Mouse (Mus musculus) Muller cell, postnatal 12 days (primary cell): ENCODE measurements around the gene March11.
A peak's percentile ranks its signal among the peaks of the same experiment; 100 is the strongest.

Source experiments
- DNase-seq: peaks from one replicate; pipeline ENCODE4 v3.0.0-alpha.2; 2015; ENCODE audit errors: inconsistent ontology term

Gene March11

GRCm38 (mm10) chr15:26374232-26374631 is 65.4 kb downstream of the March11 start:
- peak; percentile 50 for DNase-seq

DNA sequence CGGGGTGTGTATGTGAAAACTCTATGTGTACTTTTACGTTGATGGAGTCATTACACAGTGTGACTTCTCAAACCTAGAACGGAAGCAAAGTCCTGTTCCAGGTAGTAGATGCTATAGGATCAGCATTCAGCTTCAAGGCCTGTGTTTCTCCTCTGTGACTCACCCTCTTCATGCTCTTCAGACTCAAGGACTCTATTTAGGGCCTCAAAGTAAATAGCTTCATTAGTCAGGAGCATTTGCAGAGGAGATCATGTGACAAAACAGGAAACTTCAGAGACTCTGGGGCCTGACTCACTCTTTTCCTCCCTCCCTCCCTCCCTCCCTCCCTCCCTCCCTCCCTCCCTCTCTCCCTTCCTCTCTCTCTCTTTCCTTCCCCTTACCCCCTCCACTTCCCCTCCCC is 66.1 kb downstream of the March11 start:
- peak; percentile 36 for DNase-seq

- no peak for DNase-seq
Measured at GRCm38 (mm10) chr15:26377355-26377754, 68.5 kb downstream of the March11 start.

DNA sequence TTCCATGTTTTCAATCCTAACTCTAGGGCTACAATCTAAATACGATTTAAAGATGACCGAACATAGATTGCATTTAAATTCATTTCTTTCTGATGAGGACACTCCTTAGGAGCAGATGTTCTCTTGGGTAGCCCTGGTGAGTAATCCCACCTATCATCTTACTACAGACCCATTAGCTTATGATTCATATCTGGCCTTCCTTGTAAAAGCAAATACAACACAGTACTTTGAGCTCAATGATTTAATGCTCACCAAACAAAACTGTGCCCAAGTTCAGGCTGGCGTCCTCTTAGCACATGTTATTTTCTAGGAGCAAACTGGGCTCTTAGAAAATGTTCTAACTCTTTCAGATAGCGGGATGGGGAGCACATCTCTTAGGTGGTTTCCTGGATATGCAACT is 70.0 kb downstream of the March11 start:
- DNase-seq, result no peak

DNA sequence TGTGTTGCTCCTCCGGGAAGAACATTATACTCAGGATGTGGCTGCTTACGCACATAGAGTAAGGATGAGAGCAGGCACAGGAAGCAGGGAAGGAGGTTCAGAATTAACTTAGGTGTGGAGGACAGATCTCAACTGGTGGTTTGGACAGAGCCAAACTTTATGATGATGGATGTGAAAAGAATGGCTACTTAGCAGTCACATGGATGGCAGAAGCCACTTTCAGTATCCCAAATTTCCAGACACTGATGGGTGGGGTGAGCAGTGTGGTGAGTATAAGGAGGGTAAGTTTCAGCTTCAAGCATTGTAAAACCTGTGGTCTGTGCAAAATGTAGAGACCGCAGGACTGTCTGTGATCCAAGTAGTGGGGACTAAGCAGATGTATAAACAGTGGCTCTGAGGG is 71.0 kb downstream of the March11 start:
- DNase-seq, result no peak

DNA sequence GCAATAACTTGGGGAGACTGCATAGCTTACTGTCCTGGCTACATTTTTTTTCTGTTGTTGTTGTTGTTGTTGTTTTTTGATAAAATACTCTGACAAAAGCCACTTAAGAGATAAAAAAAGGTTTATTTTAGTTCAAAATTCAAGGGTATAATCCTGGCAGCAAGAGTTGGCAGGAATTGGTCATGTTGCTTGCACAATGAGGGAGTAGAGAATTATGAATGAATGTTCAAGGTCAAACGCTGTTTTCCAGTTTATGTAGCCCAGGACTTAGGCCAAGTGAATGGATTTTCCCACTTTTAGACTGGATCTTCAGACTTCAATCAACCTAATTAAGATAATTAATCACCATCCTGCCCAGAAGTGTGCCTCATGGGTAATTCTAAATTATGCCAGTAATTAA is 72.0 kb downstream of the March11 start:
- DNase-seq, result no peak

- DNase-seq, result no peak
Measured at GRCm38 (mm10) chr15:26390001-26390400, 81.2 kb downstream of the March11 start.

DNA sequence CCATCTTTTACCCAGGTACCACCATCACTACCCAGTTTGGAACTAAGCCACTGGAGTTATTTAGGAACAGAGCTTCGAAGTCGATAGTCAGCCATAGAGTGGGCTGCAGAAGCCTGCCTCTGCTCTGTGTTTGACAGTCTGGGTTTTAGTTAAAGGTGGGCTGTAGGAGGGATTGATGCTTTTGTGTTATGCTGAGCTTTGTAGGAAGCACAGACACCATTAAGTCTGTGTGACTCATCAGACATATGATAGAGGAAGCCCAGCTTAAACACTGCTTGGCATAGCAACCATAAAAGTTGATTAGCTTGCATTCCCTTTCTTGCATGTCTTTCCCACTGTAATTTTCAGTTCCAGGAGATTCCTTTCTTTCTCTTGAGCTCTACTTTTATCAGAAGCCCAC is 87.7 kb downstream of the March11 start:
- no peak for DNase-seq

- DNase-seq, result no peak
Measured at GRCm38 (mm10) chr15:26425284-26425683, 116.4 kb downstream of the March11 start.

GRCm38 (mm10) chr15:26426231-26426630 is 117.4 kb downstream of the March11 start:
- no peak for DNase-seq

GRCm38 (mm10) chr15:26430565-26430964 is 121.7 kb downstream of the March11 start:
- DNase-seq, result no peak

GRCm38 (mm10) chr15:26432676-26433075 is 123.8 kb downstream of the March11 start:
- DNase-seq, result peak; percentile 30

DNA sequence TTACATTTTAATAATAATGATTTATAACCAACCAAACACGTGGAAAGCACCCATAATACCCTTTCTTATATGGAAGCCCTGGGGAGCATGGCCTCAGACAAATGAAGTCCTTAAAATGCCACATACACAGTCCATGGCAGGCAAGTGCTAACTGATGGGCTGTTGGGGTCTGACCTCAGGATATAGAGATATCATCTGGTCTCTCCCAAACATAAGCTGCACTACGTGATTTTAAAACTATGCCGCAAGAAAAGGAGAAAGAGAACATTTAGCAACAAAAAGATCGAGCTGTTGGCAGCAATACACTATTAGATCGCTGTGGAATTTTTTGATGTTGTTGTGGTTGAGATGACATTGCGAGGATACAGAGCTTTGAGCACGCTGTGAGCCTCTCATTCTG is 126.9 kb downstream of the March11 start:
- DNase-seq, result no peak

GRCm38 (mm10) chr15:26437113-26437512 is 128.3 kb downstream of the March11 start:
- DNase-seq, result no peak
